Mouse (Mus musculus): ENCODE data around the gene S100a14. TPM values are rescaled to one million over a fixed set of nuclear protein-coding genes. Genes with fewer than 3 reads are reported as not detected.

S100a14 gene
- polyA plus RNA-seq, 1 experiment: not detected

GRCm38 (mm10) chr3:90550421-90550790 lies 23.8 kb downstream of the S100a14 start:
- no peak for TF ChIP-seq GATA1 (IDR thresholded peaks at IDR 0.05; ENCODE audit: low read length)

GRCm38 (mm10) chr3:90552231-90552630 lies 25.6 kb downstream of the S100a14 start:
- no peak for TF ChIP-seq GATA1 (IDR thresholded peaks at IDR 0.05; ENCODE audit: low read length)

DNA sequence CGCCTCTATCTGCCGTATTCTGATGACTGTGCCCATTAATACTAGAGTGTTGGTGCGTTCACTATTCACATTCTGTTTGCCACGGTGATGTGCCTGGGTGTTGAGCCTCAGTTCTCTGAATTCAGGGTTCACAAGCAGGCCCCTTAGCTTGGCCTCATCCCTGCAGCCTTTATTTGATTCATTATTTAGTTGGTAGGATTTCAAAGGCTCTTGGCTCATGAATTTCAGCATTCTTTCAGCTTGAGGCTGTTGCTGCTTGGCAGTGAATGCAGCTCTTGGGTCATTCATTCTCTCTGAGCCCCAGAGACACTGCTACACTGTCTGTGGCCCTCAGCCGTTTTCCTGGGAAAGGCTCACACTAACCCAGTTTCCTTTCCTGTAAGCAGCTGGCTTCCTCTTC lies 29.3 kb downstream of the S100a14 start:
- no peak for TF ChIP-seq GATA1 (IDR thresholded peaks at IDR 0.05; ENCODE audit: low read length)

- no peak for TF ChIP-seq GATA1 (IDR thresholded peaks at IDR 0.05; ENCODE audit: low read length)
Measured at GRCm38 (mm10) chr3:90560008-90560628, 33.5 kb downstream of the S100a14 start, which contains the start of gene S100a3. Gene S100a3 (plus strand): TSS chr3:90560578.

DNA sequence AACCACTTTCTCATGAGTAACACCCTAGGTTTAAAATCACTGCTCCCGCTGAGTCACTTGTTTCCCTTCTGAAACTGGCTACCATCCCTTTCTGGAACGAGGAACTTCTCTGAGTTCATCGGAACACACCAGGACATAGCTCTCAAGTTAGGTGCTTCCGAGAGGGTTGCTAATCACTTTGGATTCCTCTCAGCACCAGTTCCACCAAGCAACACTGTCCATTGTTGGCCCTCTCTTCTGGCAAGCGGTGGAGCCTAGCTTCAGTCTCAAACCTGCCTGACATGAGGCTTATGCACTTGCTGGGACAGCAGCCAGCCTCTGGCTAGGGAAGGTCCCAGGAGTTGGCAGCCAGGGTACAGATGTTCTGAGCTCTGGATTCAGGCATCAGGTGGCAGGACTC lies 48.0 kb downstream of the S100a14 start:
- no peak for TF ChIP-seq GATA1 (IDR thresholded peaks at IDR 0.05; ENCODE audit: low read length)

DNA sequence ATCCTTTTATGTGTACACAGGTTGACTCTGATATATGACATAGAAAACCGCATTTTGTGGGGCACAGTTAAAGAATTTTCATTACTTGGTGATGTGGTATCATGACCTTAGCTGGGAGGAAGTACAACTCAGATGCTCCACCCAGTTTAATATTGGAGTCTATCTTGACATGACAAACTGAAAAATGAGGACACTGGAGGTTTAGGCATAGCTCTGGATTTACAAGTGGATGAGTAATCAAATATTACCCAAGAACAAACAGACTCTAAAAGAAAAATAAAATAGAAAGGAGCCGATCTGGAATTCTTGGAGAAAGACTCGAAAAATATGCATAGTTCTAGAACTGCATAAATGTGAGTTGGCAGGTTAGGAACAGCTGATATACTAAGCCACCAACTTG lies 48.7 kb downstream of the S100a14 start:
- no peak for TF ChIP-seq GATA1 (IDR thresholded peaks at IDR 0.05; ENCODE audit: low read length)

- no peak for TF ChIP-seq GATA1 (IDR thresholded peaks at IDR 0.05; ENCODE audit: low read length)
Measured at GRCm38 (mm10) chr3:90576351-90577001, 49.8 kb downstream of the S100a14 start.

Other genes starting within 250 kb of the S100a14 start
- gene Gatad2b, start 233.7 kb upstream of the S100a14 start, polyA plus RNA-seq (2012): 3.0 and 3.6 TPM in 2 replicates
- 2.0 and 3.4 TPM in 2 replicates for gene Slc27a3, start 136.9 kb upstream of the S100a14 start, polyA plus RNA-seq (2012)
- gene Ints3, start 93.2 kb upstream of the S100a14 start, polyA plus RNA-seq (2012): 36.0 and 41.9 TPM in 2 replicates
- gene Npr1, start 61.0 kb upstream of the S100a14 start, polyA plus RNA-seq (2012): 0.15 and 0.50 TPM in 2 replicates
- gene Ilf2, start 50.7 kb upstream of the S100a14 start, polyA plus RNA-seq (2012): 20.2 and 32.3 TPM in 2 replicates
- gene Snapin, start 35.8 kb upstream of the S100a14 start, polyA plus RNA-seq (2012): 3.2 and 3.8 TPM in 2 replicates
- 97.1 and 144 TPM in 2 replicates for gene Chtop, start 17.4 kb upstream of the S100a14 start, polyA plus RNA-seq (2012)
- gene S100a1, start 12.5 kb upstream of the S100a14 start, polyA plus RNA-seq (2012): 1.1 and 3.2 TPM in 2 replicates
- gene S100a13, start 12.4 kb upstream of the S100a14 start, polyA plus RNA-seq (2012): 3.5 and 3.8 TPM in 2 replicates
- not detected in 2 replicates for gene S100a16, start 10.4 kb downstream of the S100a14 start, polyA plus RNA-seq (2012)
- not detected in 2 replicates for gene S100a3, start 33.7 kb downstream of the S100a14 start, polyA plus RNA-seq (2012)
- gene S100a2, start 63.4 kb downstream of the S100a14 start, polyA plus RNA-seq (2012): not detected in 2 replicates
- not detected in 2 replicates for gene Gm42674, start 75.0 kb downstream of the S100a14 start, polyA plus RNA-seq (2012)
- not detected in 2 replicates for gene S100a4, start 76.9 kb downstream of the S100a14 start, polyA plus RNA-seq (2012)
- not detected in 2 replicates for gene S100a5, start 81.7 kb downstream of the S100a14 start, polyA plus RNA-seq (2012)
- gene S100a6, start 86.0 kb downstream of the S100a14 start, polyA plus RNA-seq (2012): not detected in 2 replicates
- gene S100a7a, start 127.2 kb downstream of the S100a14 start, polyA plus RNA-seq (2012): not detected in 2 replicates
- not detected in 2 replicates for gene S100a8, start 142.1 kb downstream of the S100a14 start, polyA plus RNA-seq (2012)
- not detected in 2 replicates for gene S100a9, start 168.9 kb downstream of the S100a14 start, polyA plus RNA-seq (2012)
- gene Pglyrp4, start 200.1 kb downstream of the S100a14 start, polyA plus RNA-seq (2012): not detected in 2 replicates

Data from G1E-ER4 (cell line).